Mouse (Mus musculus) ES-Bruce4 (cell line): ENCODE measurements around the gene Slc35a3.

Source experiments
- CTCF ChIP-seq: IDR thresholded peaks from one replicate; pipeline ENCODE4 v1.8.1; 2011; ENCODE audit warnings: low read depth, low read length
- EP300 ChIP-seq: IDR thresholded peaks from 2 replicates; pipeline ENCODE4 v1.6.1; 2011; ENCODE audit warnings: low read depth, low read length; ENCODE audit not compliant: insufficient read depth
- POLR2A ChIP-seq: IDR thresholded peaks from one replicate; pipeline ENCODE4 v1.8.1; 2011; ENCODE audit warnings: low read length; ENCODE audit not compliant: insufficient read depth

GRCm38 (mm10) chr3:116658928-116659565 is 53.6 kb downstream of the Slc35a3 start:
- TF ChIP-seq CTCF, result no peak
- TF ChIP-seq EP300, result no peak
- no peak for TF ChIP-seq POLR2A
